Mouse (Mus musculus) testis, postnatal 10 days (tissue): ENCODE data around the gene Zfp960.
"Not testable (repeated sequence)": the region's sequence is repeated elsewhere in the genome, so short reads cannot be mapped to it uniquely, and the experiment has no call there.

Experiments used
- DNase-seq: peaks from one replicate; pipeline ENCODE4 v3.0.0; 2021; ENCODE audit warnings: low spot score

The Zfp960 gene

GRCm38 (mm10) chr17:17063628-17064494, at the start of gene Zfp960:
TSS of gene Zfp960 (plus strand) at chr17:17064113.
- DNase-seq: peak; percentile 84

GRCm38 (mm10) chr17:17018071-17018470, 45.8 kb upstream of the Zfp960 start:
- DNase-seq: not testable (repeated sequence)

- not testable (repeated sequence) for DNase-seq
Measured at GRCm38 (mm10) chr17:17059566-17059965, 4.3 kb upstream of the Zfp960 start.

- not testable (repeated sequence) for DNase-seq
Measured at GRCm38 (mm10) chr17:17120830-17121502, 57.1 kb downstream of the Zfp960 start, which contains the start of gene Zfp97. TSS of gene Zfp97 (plus strand) at chr17:17121415.
